Mouse (Mus musculus): Measurements from ENCODE around the gene Eif2b2. TPM values are rescaled to one million over a fixed set of nuclear protein-coding genes. Genes with fewer than 3 reads are reported as not detected.

Eif2b2 gene
- polyA plus RNA-seq, 1 experiment from 2014 or later: 77.6 TPM

- 0 out of 2 replicates have a peak overlapping the region, but pooled peaks have one; percentile 21 for H3K9ac ChIP-seq
- no peaks in the 10 kb centered on the region for H3K36me3 ChIP-seq (replicated peaks; ENCODE audit: control insufficient read depth, insufficient read depth)
- no peak overlapping the region for H3K4me3 ChIP-seq (replicated peaks; ENCODE audit: low read length)
- H3K4me2 ChIP-seq (replicated peaks): no peak overlapping the region
- WGBS: 21% methylated on average over 24 of the region's 24 CpGs
- H3K27ac ChIP-seq: peak overlapping the region; percentile 26
- H3K9me3 ChIP-seq (ENCODE audit: control insufficient read depth, low read length): no peaks in the 10 kb centered on the region
- no peaks in the 10 kb centered on the region; the same call in none of the 2 replicates for H3K4me1 ChIP-seq (replicated peaks; ENCODE audit: control insufficient read depth, insufficient read depth, low read length)
- DNase-seq (ENCODE audit: low spot score) (no peak), ATAC-seq (ENCODE audit: low FRiP score) (peak; percentile 56; the same call in 1 of the 2 replicates)
- H3K27me3 ChIP-seq (ENCODE audit: control insufficient read depth, insufficient read depth, low read length): no peaks in the 10 kb centered on the region
Measured at GRCm38 (mm10) chr12:85200929-85201829, 18.1 kb upstream of the Eif2b2 start.

GRCm38 (mm10) chr12:85201830-85202147 is 17.5 kb upstream of the Eif2b2 start:
- Histone ChIP-seq H3K4me1 (replicated peaks; ENCODE audit: control insufficient read depth, insufficient read depth, low read length) (no peaks in the 10 kb centered on the region; the same call in none of the 2 replicates), H3K36me3 (replicated peaks; ENCODE audit: control insufficient read depth, insufficient read depth) (no peaks in the 10 kb centered on the region), H3K4me3 (replicated peaks; ENCODE audit: low read length) (no peak overlapping the region), H3K9me3 (ENCODE audit: control insufficient read depth, low read length) (no peaks in the 10 kb centered on the region), H3K27ac (peak overlapping the region; percentile 26; the same call in 1 of the 2 replicates), H3K4me2 (replicated peaks) (no peak overlapping the region), H3K9ac (no peak overlapping the region), H3K27me3 (ENCODE audit: control insufficient read depth, insufficient read depth, low read length) (no peaks in the 10 kb centered on the region)
- 86% methylated on average over 2 of the region's 2 CpGs for WGBS
- DNase-seq (ENCODE audit: low spot score): no peak
- no peak for ATAC-seq (ENCODE audit: low FRiP score)

GRCm38 (mm10) chr12:85202191-85202590 is 17.1 kb upstream of the Eif2b2 start:
- Histone ChIP-seq H3K36me3 (replicated peaks; ENCODE audit: control insufficient read depth, insufficient read depth) (no peaks in the 10 kb centered on the region), H3K4me1 (replicated peaks; ENCODE audit: control insufficient read depth, insufficient read depth, low read length) (no peaks in the 10 kb centered on the region; the same call in none of the 2 replicates), H3K27me3 (ENCODE audit: control insufficient read depth, insufficient read depth, low read length) (no peaks in the 10 kb centered on the region), H3K27ac (no peak overlapping the region), H3K9ac (no peak overlapping the region), H3K4me2 (replicated peaks) (no peak overlapping the region), H3K9me3 (ENCODE audit: control insufficient read depth, low read length) (no peaks in the 10 kb centered on the region), H3K4me3 (replicated peaks; ENCODE audit: low read length) (no peak overlapping the region)
- DNase-seq (ENCODE audit: low spot score) (no peak), ATAC-seq (ENCODE audit: low FRiP score) (no peak)
- 89% methylated on average over 7 of the region's 7 CpGs for WGBS

- H3K27me3 ChIP-seq (ENCODE audit: control insufficient read depth, insufficient read depth, low read length): no peaks in the 10 kb centered on the region
- no peaks in the 10 kb centered on the region for H3K9me3 ChIP-seq (ENCODE audit: control insufficient read depth, low read length)
- no peak overlapping the region for H3K4me2 ChIP-seq (replicated peaks)
- 88% methylated on average over 5 of the region's 5 CpGs for WGBS
- no peaks in the 10 kb centered on the region; the same call in none of the 2 replicates for H3K4me1 ChIP-seq (replicated peaks; ENCODE audit: control insufficient read depth, insufficient read depth, low read length)
- H3K27ac ChIP-seq: no peak overlapping the region
- no peaks in the 10 kb centered on the region for H3K36me3 ChIP-seq (replicated peaks; ENCODE audit: control insufficient read depth, insufficient read depth)
- DNase-seq (ENCODE audit: low spot score): no peak
- no peak overlapping the region for H3K4me3 ChIP-seq (replicated peaks; ENCODE audit: low read length)
- no peak overlapping the region for H3K9ac ChIP-seq
- ATAC-seq (ENCODE audit: low FRiP score): no peak
Measured at GRCm38 (mm10) chr12:85203699-85204098, 15.6 kb upstream of the Eif2b2 start.

GRCm38 (mm10) chr12:85204105-85204504 is 15.2 kb upstream of the Eif2b2 start:
- Histone ChIP-seq H3K9me3 (ENCODE audit: control insufficient read depth, low read length) (no peaks in the 10 kb centered on the region), H3K4me3 (replicated peaks; ENCODE audit: low read length) (no peak overlapping the region), H3K27me3 (ENCODE audit: control insufficient read depth, insufficient read depth, low read length) (no peaks in the 10 kb centered on the region), H3K4me2 (replicated peaks) (no peak overlapping the region), H3K36me3 (replicated peaks; ENCODE audit: control insufficient read depth, insufficient read depth) (no peaks in the 10 kb centered on the region), H3K27ac (no peak overlapping the region), H3K9ac (no peak overlapping the region), H3K4me1 (replicated peaks; ENCODE audit: control insufficient read depth, insufficient read depth, low read length) (no peaks in the 10 kb centered on the region; the same call in none of the 2 replicates)
- ATAC-seq (ENCODE audit: low FRiP score): no peak
- WGBS: 52% methylated on average over 8 of the region's 8 CpGs
- no peak for DNase-seq (ENCODE audit: low spot score)

GRCm38 (mm10) chr12:85205425-85205824 is 13.9 kb upstream of the Eif2b2 start:
- Histone ChIP-seq H3K4me3 (replicated peaks; ENCODE audit: low read length) (no peak overlapping the region), H3K27ac (no peak overlapping the region), H3K9me3 (ENCODE audit: control insufficient read depth, low read length) (no peaks in the 10 kb centered on the region), H3K27me3 (ENCODE audit: control insufficient read depth, insufficient read depth, low read length) (no peaks in the 10 kb centered on the region), H3K4me1 (replicated peaks; ENCODE audit: control insufficient read depth, insufficient read depth, low read length) (no peaks in the 10 kb centered on the region; the same call in none of the 2 replicates), H3K36me3 (replicated peaks; ENCODE audit: control insufficient read depth, insufficient read depth) (no peaks in the 10 kb centered on the region), H3K4me2 (replicated peaks) (no peak overlapping the region), H3K9ac (no peak overlapping the region)
- ATAC-seq (ENCODE audit: low FRiP score) (no peak), DNase-seq (ENCODE audit: low spot score) (no peak)
- WGBS: 93% methylated on average over 10 of the region's 10 CpGs

- 42% methylated on average over 7 of the region's 7 CpGs for WGBS
- DNase-seq (ENCODE audit: low spot score) (no peak), ATAC-seq (ENCODE audit: low FRiP score) (no peak)
- H3K4me2 ChIP-seq (replicated peaks): no peak overlapping the region
- H3K4me1 ChIP-seq (replicated peaks; ENCODE audit: control insufficient read depth, insufficient read depth, low read length): no peaks in the 10 kb centered on the region
- no peaks in the 10 kb centered on the region for H3K9me3 ChIP-seq (ENCODE audit: control insufficient read depth, low read length)
- H3K27ac ChIP-seq: no peak overlapping the region
- H3K36me3 ChIP-seq (replicated peaks; ENCODE audit: control insufficient read depth, insufficient read depth): no peaks in the 10 kb centered on the region
- H3K27me3 ChIP-seq (ENCODE audit: control insufficient read depth, insufficient read depth, low read length): no peaks in the 10 kb centered on the region
- no peak overlapping the region for H3K9ac ChIP-seq
- H3K4me3 ChIP-seq (replicated peaks; ENCODE audit: low read length): no peak overlapping the region
Measured at GRCm38 (mm10) chr12:85208687-85209199, 10.5 kb upstream of the Eif2b2 start.

- DNase-seq (ENCODE audit: low spot score) (no peak), ATAC-seq (ENCODE audit: low FRiP score) (no peak)
- peaks cover 8% of the 10 kb centered on the region for H3K4me1 ChIP-seq (replicated peaks; ENCODE audit: control insufficient read depth, insufficient read depth, low read length)
- no peak overlapping the region for H3K4me3 ChIP-seq (replicated peaks; ENCODE audit: low read length)
- no peak overlapping the region for H3K4me2 ChIP-seq (replicated peaks)
- no peaks in the 10 kb centered on the region for H3K36me3 ChIP-seq (replicated peaks; ENCODE audit: control insufficient read depth, insufficient read depth)
- no peaks in the 10 kb centered on the region for H3K27me3 ChIP-seq (ENCODE audit: control insufficient read depth, insufficient read depth, low read length)
- no peak overlapping the region for H3K27ac ChIP-seq
- no peak overlapping the region for H3K9ac ChIP-seq
- WGBS: 82% methylated on average over 5 of the region's 5 CpGs
- H3K9me3 ChIP-seq (ENCODE audit: control insufficient read depth, low read length): no peaks in the 10 kb centered on the region
Measured at GRCm38 (mm10) chr12:85215031-85215430, 4.2 kb upstream of the Eif2b2 start.

GRCm38 (mm10) chr12:85217733-85218310 is 1.5 kb upstream of the Eif2b2 start:
- DNase-seq (ENCODE audit: low spot score) (no peak), ATAC-seq (ENCODE audit: low FRiP score) (no peak)
- H3K4me2 ChIP-seq (replicated peaks): no peak overlapping the region
- H3K9ac ChIP-seq: no peak overlapping the region
- WGBS: 82% methylated on average over 2 of the region's 2 CpGs
- H3K4me3 ChIP-seq (replicated peaks; ENCODE audit: low read length): no peak overlapping the region
- no peaks in the 10 kb centered on the region for H3K9me3 ChIP-seq (ENCODE audit: control insufficient read depth, low read length)
- peaks cover 16% of the 10 kb centered on the region for H3K4me1 ChIP-seq (replicated peaks; ENCODE audit: control insufficient read depth, insufficient read depth, low read length)
- H3K27ac ChIP-seq: no peak overlapping the region
- H3K36me3 ChIP-seq (replicated peaks; ENCODE audit: control insufficient read depth, insufficient read depth): peaks cover 14% of the 10 kb centered on the region
- H3K27me3 ChIP-seq (ENCODE audit: control insufficient read depth, insufficient read depth, low read length): no peaks in the 10 kb centered on the region

Data from hindbrain, embryonic 14.5 days (tissue).